Mouse (Mus musculus): ENCODE measurements around the gene Tmem234.

Tmem234 gene

GRCm38 (mm10) chr4:129622803-129623535, 22.5 kb downstream of the Tmem234 start:
- DNase-seq (ENCODE audit: low spot score): no peak

- peak; percentile 54 for DNase-seq (ENCODE audit: low spot score)
Observed at GRCm38 (mm10) chr4:129623681-129624091, 23.2 kb downstream of the Tmem234 start, which contains the start of gene Ccdc28b. TSS of gene Ccdc28b (minus strand) at chr4:129623947.

GRCm38 (mm10) chr4:129624281-129625028, 24.0 kb downstream of the Tmem234 start:
- peak; percentile 88 for DNase-seq (ENCODE audit: low spot score)

- DNase-seq (ENCODE audit: low spot score): no peak
Observed at GRCm38 (mm10) chr4:129625029-129625370, 24.5 kb downstream of the Tmem234 start.

GRCm38 (mm10) chr4:129625496-129625895, 25.0 kb downstream of the Tmem234 start:
- no peak for DNase-seq (ENCODE audit: low spot score)

GRCm38 (mm10) chr4:129626035-129626434, 25.6 kb downstream of the Tmem234 start:
- no peak for DNase-seq (ENCODE audit: low spot score)

- DNase-seq (ENCODE audit: low spot score): no peak
Observed at GRCm38 (mm10) chr4:129630944-129631343, 30.5 kb downstream of the Tmem234 start.

- no peak for DNase-seq (ENCODE audit: low spot score)
Observed at GRCm38 (mm10) chr4:129631867-129632266, 31.4 kb downstream of the Tmem234 start.

- DNase-seq (ENCODE audit: low spot score): no peak
Observed at GRCm38 (mm10) chr4:129633852-129634251, 33.4 kb downstream of the Tmem234 start.

GRCm38 (mm10) chr4:129639221-129639620, 38.8 kb downstream of the Tmem234 start:
- no peak for DNase-seq (ENCODE audit: low spot score)

- no peak for DNase-seq (ENCODE audit: low spot score)
Observed at GRCm38 (mm10) chr4:129640101-129640637, 39.7 kb downstream of the Tmem234 start.

GRCm38 (mm10) chr4:129640638-129641467, 40.4 kb downstream of the Tmem234 start, which contains the start of gene Txlna:
TSS of gene Txlna (minus strand) at chr4:129641065.
- peak; percentile 94 for DNase-seq (ENCODE audit: low spot score)

- DNase-seq (ENCODE audit: low spot score): no peak
Observed at GRCm38 (mm10) chr4:129641756-129642155, 41.3 kb downstream of the Tmem234 start.

- DNase-seq (ENCODE audit: low spot score): no peak
Observed at GRCm38 (mm10) chr4:129645204-129645603, 44.7 kb downstream of the Tmem234 start.

GRCm38 (mm10) chr4:129648656-129649055, 48.2 kb downstream of the Tmem234 start:
- DNase-seq (ENCODE audit: low spot score): no peak

- DNase-seq (ENCODE audit: low spot score): no peak
Observed at GRCm38 (mm10) chr4:129650359-129650758, 49.9 kb downstream of the Tmem234 start.

GRCm38 (mm10) chr4:129654770-129655169, 54.3 kb downstream of the Tmem234 start:
- no peak for DNase-seq (ENCODE audit: low spot score)

- no peak for DNase-seq (ENCODE audit: low spot score)
Observed at GRCm38 (mm10) chr4:129661584-129661983, 61.1 kb downstream of the Tmem234 start.

- no peak for DNase-seq (ENCODE audit: low spot score)
Observed at GRCm38 (mm10) chr4:129662255-129662813, 61.9 kb downstream of the Tmem234 start.

- no peak for DNase-seq (ENCODE audit: low spot score)
Observed at GRCm38 (mm10) chr4:129671491-129672082, 71.1 kb downstream of the Tmem234 start.
